Mouse (Mus musculus) spleen, adult 12 weeks (tissue): ENCODE data around the gene Gas2l1.
A peak's percentile ranks its signal among the peaks of the same experiment; 100 is the strongest.
"Not testable (repeated sequence)": the region's sequence is repeated elsewhere in the genome, so short reads cannot be mapped to it uniquely, and the experiment has no call there.

Experiments
- DNase-seq: peaks from one replicate; pipeline ENCODE4 v3.0.0; 2022; ENCODE audit warnings: low spot score

The Gas2l1 gene

DNA sequence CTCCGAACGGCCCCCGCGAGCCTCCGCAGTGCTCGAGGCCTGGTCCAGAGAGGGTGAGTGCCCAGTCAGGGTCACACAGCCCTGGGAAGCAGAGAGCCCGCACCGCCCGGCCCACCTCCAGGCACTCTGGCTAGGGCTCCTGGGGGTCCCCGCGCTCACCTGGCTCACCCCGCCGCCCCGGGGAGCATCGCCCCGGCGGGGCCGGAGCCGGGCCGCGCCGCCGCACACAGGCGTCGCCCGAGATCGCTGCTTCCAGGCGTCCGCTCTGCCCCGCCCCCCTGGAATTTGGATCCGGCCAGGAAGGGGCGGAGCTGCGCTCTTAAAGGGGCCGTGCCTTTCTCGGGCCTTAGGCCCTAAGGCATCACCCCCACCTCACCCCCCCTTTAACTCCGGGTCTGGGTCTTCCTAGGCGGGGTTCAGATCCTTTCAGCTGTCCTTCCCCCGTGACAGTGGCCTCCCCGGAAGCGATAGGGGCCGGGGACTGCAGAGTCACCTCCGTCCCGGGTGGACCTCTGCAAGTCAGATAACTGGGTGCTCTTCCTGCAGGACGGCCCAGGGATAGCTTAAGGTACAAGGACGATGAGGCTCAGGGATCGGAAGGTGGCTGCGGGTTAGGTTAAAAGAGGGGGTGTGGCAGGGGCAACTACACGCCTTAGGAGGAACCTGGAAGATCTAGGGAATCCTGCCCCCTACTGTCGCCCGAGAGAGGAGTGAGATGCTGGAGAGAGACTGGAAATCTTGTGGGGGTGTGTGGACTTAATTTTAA, at the start of gene Gas2l1:
Gene Gas2l1 (minus strand): TSS at position 272 of the 766 bp plus-strand sequence.
- peak; percentile 75 for DNase-seq

- no peak for DNase-seq
Measured at GRCm38 (mm10) chr11:5113645-5114044, 48.5 kb upstream of the Gas2l1 start.

DNA sequence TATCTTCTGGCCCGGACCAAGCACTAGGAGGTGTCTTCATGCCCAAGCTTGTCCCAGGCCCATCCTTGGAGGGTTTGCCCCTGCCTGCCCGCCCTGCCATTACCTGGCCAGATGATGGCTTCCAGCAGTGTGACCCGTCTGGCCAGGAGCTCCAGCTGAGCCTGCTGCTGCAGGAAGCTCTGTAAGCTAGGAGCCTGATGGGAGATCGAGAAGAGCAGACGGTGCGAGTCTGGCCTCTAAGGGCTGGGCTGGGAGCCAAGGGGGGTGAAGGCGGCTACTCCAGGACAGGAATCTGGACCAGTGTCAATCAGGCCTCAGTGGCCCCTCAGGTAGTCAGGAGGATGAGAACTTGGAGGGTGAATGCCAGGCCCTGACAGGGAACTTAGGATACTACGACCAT, 44.3 kb upstream of the Gas2l1 start:
- no peak for DNase-seq

DNA sequence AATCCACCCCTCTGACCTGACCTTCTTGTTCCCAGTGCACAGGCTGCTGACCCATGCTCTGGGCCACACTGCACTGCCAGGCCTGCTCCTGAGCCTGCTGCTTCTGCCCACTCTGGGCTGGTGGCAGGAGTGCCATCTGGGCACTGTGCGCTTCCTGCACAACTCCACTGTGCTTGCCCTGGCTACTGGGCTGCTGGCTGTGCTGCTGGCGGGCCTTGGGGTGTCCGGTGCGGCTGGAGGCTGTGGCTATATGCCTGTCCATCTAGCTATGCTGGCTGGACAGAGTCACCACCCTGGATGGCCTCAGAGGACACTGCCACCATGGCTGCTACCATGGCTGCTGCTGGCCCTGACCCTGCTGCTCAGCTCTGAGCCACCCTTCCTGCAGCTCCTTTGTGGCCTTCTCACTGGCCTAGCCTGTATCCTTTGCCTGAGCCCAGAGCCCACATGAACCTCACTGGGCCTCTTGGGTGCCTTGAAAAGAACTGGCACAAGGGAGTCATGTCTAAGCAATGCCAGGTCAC, 38.9 kb upstream of the Gas2l1 start:
- no peak for DNase-seq

- no peak for DNase-seq
Measured at GRCm38 (mm10) chr11:5102384-5102783, 37.3 kb upstream of the Gas2l1 start.

- no peak for DNase-seq
Measured at GRCm38 (mm10) chr11:5101641-5102040, 36.5 kb upstream of the Gas2l1 start.

- DNase-seq = no peak
Measured at GRCm38 (mm10) chr11:5100801-5101200, 35.7 kb upstream of the Gas2l1 start.

DNA sequence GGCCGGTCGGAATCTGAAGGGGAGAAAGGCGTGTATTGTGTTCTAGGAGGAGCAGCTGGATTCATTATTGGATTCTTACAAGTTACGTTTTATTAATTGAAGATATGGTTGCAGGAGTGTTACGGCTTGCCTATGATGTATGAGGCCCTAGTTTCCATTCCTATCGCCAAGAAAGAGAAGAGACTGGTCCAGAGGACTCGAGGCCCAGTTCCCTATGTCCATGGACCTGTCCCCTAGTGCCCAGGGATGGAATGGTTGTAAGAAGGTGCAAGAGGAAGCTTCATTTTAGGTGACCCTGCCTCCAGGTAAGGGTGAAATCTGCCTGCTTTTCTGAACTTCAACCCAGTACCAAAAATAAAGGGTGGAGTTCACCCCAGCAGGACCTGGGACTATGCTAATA, 35.2 kb upstream of the Gas2l1 start:
- DNase-seq = no peak

DNA sequence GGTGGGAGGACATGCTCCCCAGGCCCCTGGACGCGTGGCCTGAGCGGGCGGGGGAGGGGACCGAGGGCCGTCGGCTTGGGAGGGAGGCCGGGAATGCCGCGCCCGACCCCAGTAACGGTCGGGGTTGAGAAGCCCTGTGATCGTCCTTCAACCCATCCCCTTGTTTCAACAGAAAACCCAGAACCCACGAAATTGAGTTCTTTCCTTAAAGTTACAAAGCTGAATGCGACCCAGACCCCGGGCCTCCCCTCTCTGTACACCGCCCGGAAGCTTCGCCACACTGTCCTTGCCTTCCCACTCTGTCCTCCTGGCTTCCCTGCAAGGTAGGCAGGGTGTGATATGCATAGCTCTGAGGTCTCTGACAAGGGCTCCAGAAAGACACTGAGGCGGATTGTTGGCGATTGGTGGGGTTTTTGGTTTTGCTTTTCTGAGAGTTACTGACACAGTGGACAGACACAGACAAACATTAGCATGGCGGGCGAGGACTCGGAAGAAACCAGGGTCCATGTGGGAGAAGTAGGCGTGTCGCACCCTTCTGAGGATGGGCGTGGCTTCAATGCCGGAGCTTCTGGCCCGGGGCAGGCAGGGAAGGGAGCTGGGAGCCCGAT, 34.6 kb upstream of the Gas2l1 start:
- DNase-seq = peak; percentile 76

- DNase-seq = peak; percentile 99
Measured at GRCm38 (mm10) chr11:5098736-5099542, 33.8 kb upstream of the Gas2l1 start, which contains the start of the genes Rhbdd3 and Ewsr1. Gene Rhbdd3 (plus strand): TSS chr11:5098926. Gene Ewsr1 (minus strand): TSS chr11:5099266.

DNA sequence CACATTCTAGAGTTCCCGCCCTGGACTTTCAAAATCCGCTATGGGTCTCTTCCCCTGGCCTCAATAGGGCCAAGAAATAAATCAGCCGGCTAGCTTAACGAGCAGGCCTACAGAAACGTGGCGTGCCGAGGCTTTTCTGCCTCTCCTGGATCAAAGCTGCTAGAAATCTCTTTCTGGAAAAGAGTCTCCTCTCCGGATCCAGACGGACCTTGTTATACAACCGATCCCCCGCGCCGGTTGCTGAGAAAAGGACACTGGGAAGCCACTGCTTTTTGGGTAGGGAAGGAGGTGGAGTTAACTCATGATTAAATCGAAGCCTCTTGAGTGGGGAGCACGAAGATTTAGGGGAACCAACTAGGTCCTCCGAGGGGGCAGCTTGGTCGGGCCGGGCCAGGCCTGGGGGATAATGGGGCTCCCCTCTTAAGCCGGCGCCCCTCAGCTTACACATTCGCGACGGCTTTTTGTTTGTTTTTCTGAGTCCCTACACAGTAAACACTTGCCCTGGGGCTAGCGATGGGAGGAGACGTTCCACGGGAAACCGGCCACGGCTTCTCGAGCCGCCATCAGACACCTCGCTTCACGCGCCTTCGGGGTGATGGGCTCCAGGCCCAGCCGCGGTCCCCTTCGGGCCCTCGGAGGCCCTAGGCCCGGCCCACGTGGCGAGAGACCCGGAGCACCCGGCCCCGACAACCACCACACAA, 33.1 kb upstream of the Gas2l1 start:
- DNase-seq = peak; percentile 47

DNA sequence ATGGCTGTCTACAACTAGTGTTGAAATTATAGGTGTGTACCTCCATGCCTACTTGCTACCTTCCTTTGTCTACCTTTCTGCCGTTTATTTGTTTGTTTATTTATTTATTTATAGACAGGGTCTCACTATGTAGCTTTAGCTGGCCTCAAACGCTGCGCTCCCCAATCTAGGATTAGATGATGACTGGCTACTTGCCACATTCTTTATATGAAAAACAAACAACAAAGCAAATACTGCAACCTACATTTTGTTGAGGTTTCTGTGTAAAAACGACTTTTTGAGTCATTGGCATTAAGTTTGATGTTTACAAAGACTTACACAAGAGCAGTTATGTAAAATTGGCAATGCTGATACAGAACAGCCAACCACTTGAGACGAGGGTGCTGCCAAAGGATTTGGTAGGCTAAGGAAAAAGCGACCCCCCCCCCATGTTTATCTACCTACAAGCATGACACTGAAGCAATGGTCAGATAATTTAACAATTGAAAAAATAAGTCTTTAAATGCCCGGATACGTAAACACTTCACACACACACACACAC, 31.4 kb upstream of the Gas2l1 start:
- DNase-seq = no peak

DNA sequence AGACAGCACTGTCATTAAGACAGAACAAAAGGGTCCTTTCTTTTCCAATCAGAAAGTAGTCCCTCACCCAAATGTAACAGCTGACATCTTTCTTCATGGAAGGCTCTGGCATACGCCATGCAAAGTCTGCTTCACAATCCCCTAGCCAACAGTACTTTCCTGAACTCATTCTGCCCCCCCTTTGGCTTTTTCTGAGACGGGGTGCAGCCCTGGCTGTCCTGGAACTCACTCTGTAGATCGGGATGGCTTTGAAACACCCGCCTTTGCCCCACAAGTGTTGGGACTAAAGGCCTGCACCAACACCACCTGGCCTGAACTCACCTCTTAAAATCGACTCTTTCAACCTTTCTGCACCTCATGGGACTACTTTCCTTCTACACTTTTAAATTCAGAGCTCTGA, 30.8 kb upstream of the Gas2l1 start:
- no peak for DNase-seq

GRCm38 (mm10) chr11:5091706-5092105, 26.6 kb upstream of the Gas2l1 start:
- no peak for DNase-seq

- no peak for DNase-seq
Measured at GRCm38 (mm10) chr11:5089147-5089546, 24.0 kb upstream of the Gas2l1 start.

GRCm38 (mm10) chr11:5076843-5077242, 11.7 kb upstream of the Gas2l1 start:
- DNase-seq = not testable (repeated sequence)

- DNase-seq = no peak
Measured at GRCm38 (mm10) chr11:5075760-5076159, 10.6 kb upstream of the Gas2l1 start.

DNA sequence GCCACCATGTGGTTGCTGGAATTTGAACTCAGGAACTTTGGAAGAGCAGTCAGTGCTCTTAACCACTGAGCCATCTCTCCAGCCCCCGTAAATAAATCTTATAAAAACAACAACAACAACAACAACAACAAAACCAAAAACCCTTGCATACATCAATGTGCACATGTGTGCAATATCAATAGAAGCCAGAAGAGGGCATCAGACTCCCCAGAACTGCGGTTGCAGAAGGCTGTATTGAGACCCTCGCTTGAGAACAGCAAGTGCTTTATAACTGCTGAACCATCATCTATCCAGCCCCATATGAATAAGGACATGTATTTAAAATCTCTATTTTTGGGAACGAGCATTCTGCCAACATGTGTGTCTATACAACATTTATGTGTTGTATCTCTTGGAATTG, 9.8 kb upstream of the Gas2l1 start:
- no peak for DNase-seq

- DNase-seq = no peak
Measured at GRCm38 (mm10) chr11:5068126-5068971, 3.2 kb upstream of the Gas2l1 start.

- no peak for DNase-seq
Measured at GRCm38 (mm10) chr11:5067063-5067462, 1.9 kb upstream of the Gas2l1 start.
